Mouse (Mus musculus) adrenal gland, postnatal 0 days (tissue): ENCODE data around the gene Cyp2c67. TPM values are rescaled to one million over a fixed set of nuclear protein-coding genes. Genes with fewer than 3 reads are reported as not detected.

ENCODE experiments used
- polyA plus RNA-seq: library from polyadenylated mRNA; unstranded; fragments of >200 nt; fragmentation: Nextera tagmentation; extraction: Ambion mirVana; gene quantifications from 2 replicates; pipeline ENCODE4 v1.2.1, GENCODE M21; 2015

Gene Cyp2c67
- 0.44 TPM in 1 of 2 replicates, not detected in the other for polyA plus RNA-seq

DNA sequence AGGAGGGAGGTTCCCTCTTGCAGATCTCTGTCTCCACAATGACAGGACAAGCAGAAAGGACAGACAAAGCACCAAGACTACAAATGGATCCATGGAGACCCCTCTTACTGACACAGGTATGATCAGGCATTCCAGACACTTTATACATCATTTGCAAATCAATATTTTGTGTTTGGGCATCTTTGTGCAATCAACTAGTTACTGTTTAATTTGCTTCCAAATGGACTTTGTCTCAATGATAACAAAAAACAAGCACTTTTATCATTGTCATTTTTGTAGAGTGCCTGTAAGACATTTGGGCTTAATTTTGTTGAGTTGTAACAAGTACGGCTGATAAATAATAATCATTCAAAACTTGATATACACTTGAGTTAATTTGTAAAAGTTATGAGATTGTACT, at the start of gene Cyp2c67:
Gene Cyp2c67 (minus strand): TSS at position 114 of the 400 bp plus-strand sequence.

Other genes with a start within 250 kb of the Cyp2c67 start
- not detected in 2 replicates for gene Cyp2c38, start 186.0 kb downstream of the Cyp2c67 start, polyA plus RNA-seq
- not detected in 2 replicates for gene Cyp2c39, start 138.2 kb downstream of the Cyp2c67 start, polyA plus RNA-seq
- 6.2 and 9.3 TPM in 2 replicates for gene Cyp2c68, start 92.0 kb upstream of the Cyp2c67 start, polyA plus RNA-seq
- gene Cyp2c40, start 163.8 kb upstream of the Cyp2c67 start, polyA plus RNA-seq = 2.9 and 3.7 TPM in 2 replicates
- gene Cyp2c69, start 237.7 kb upstream of the Cyp2c67 start, polyA plus RNA-seq = 2.6 and 5.0 TPM in 2 replicates